Mouse (Mus musculus): Measurements from ENCODE around the gene Tenm4. TPM values are rescaled to one million over a fixed set of nuclear protein-coding genes. Genes with fewer than 3 reads are reported as not detected.

Tenm4 gene
- total RNA-seq, 1 experiment from 2014 or later, result 17.0 TPM

- no peak for DNase-seq
Measured at GRCm38 (mm10) chr7:96777938-96778600, 607.0 kb downstream of the Tenm4 start.

- peak; percentile 55 for DNase-seq
Measured at GRCm38 (mm10) chr7:96778601-96778969, 607.5 kb downstream of the Tenm4 start.

- no peak for DNase-seq
Measured at GRCm38 (mm10) chr7:96780556-96780955, 609.5 kb downstream of the Tenm4 start.

- DNase-seq, result no peak
Measured at GRCm38 (mm10) chr7:96781068-96781467, 610.0 kb downstream of the Tenm4 start.

GRCm38 (mm10) chr7:96782686-96783085, 611.6 kb downstream of the Tenm4 start:
- no peak for DNase-seq

GRCm38 (mm10) chr7:96785808-96786207, 614.8 kb downstream of the Tenm4 start:
- DNase-seq, result no peak

GRCm38 (mm10) chr7:96786262-96787044, 615.4 kb downstream of the Tenm4 start:
- no peak for DNase-seq

- DNase-seq, result no peak
Measured at GRCm38 (mm10) chr7:96788135-96788534, 617.1 kb downstream of the Tenm4 start.

GRCm38 (mm10) chr7:96790326-96790725, 619.3 kb downstream of the Tenm4 start:
- no peak for DNase-seq

GRCm38 (mm10) chr7:96792456-96793229, 621.6 kb downstream of the Tenm4 start:
- DNase-seq, result no peak

GRCm38 (mm10) chr7:96796033-96796741, 625.1 kb downstream of the Tenm4 start:
- peak; percentile 88 for DNase-seq

- peak; percentile 49 for DNase-seq
Measured at GRCm38 (mm10) chr7:96796788-96797485, 625.9 kb downstream of the Tenm4 start.

- no peak for DNase-seq
Measured at GRCm38 (mm10) chr7:96797716-96798332, 626.8 kb downstream of the Tenm4 start.

GRCm38 (mm10) chr7:96799816-96800215, 628.8 kb downstream of the Tenm4 start:
- no peak for DNase-seq

GRCm38 (mm10) chr7:96801368-96801767, 630.3 kb downstream of the Tenm4 start:
- DNase-seq, result peak; percentile 40

GRCm38 (mm10) chr7:96802216-96802615, 631.2 kb downstream of the Tenm4 start:
- DNase-seq, result no peak

- DNase-seq, result no peak
Measured at GRCm38 (mm10) chr7:96806561-96806960, 635.5 kb downstream of the Tenm4 start.

- DNase-seq, result no peak
Measured at GRCm38 (mm10) chr7:96807281-96808058, 636.4 kb downstream of the Tenm4 start.

GRCm38 (mm10) chr7:96808059-96808646, 637.1 kb downstream of the Tenm4 start:
- no peak for DNase-seq

GRCm38 (mm10) chr7:96811691-96812090, 640.6 kb downstream of the Tenm4 start:
- no peak for DNase-seq

Measured in adrenal gland, postnatal 25 days (tissue).